Mouse (Mus musculus) heart, adult 2 months (tissue): Measurements from ENCODE around the gene Nrg4. TPM values are rescaled to one million over a fixed set of nuclear protein-coding genes. Genes with fewer than 3 reads are reported as not detected.
A peak's percentile ranks its signal among the peaks of the same experiment; 100 is the strongest.

ENCODE experiments used
- DNase-seq, 2 experiments: peaks; one replicate each; pipeline ENCODE4 v3.0.0; 2021
- H3K27ac ChIP-seq: fragments of 200-600 bp; 2 replicates; pipeline ENCODE4 v1.8.1; 2022
- H3K27me3 ChIP-seq: fragments of 200-500 bp; 2 replicates; pipeline ENCODE4 v1.6.1; 2012; ENCODE audit warnings: mild to moderate bottlenecking, low read length, inconsistent platforms, mixed read lengths; ENCODE audit not compliant: control insufficient read depth, insufficient read depth
- H3K36me3 ChIP-seq: fragments of 200-500 bp; 2 replicates; pipeline ENCODE4 v1.6.1; 2012; ENCODE audit warnings: low read length, inconsistent platforms; ENCODE audit not compliant: control insufficient read depth, insufficient read depth
- H3K4me1 ChIP-seq: fragments of 200-500 bp; 2 replicates; pipeline ENCODE4 v1.6.1; 2011; ENCODE audit warnings: low read length; ENCODE audit not compliant: control insufficient read depth, insufficient read depth
- H3K4me3 ChIP-seq: fragments of 200-600 bp; 2 replicates; pipeline ENCODE4 v1.8.1; 2022
- H3K79me2 ChIP-seq: fragments of 200-500 bp; replicated peaks from 2 replicates; pipeline ENCODE4 v1.6.1; 2012; ENCODE audit warnings: mild to moderate bottlenecking, inconsistent platforms, low read length, moderate library complexity, mixed read lengths; ENCODE audit not compliant: control insufficient read depth, insufficient read depth
- H3K9ac ChIP-seq: fragments of 200-500 bp; 2 replicates; pipeline ENCODE4 v1.6.1; 2012; ENCODE audit warnings: low read depth, mild to moderate bottlenecking, control low read depth, inconsistent platforms, low read length, mixed read lengths
- CTCF ChIP-seq: fragments of 200-600 bp; IDR thresholded peaks from 2 replicates; pipeline ENCODE4 v1.8.1; 2022; ENCODE audit warnings: antibody characterized with exemption, mild to moderate bottlenecking, moderate library complexity
- EP300 ChIP-seq: fragments of 200-500 bp; IDR thresholded peaks from 2 replicates; pipeline ENCODE4 v1.6.1; 2011; ENCODE audit warnings: low read depth, low read length, control low read depth; ENCODE audit not compliant: insufficient read depth
- POLR2A ChIP-seq: fragments of 200-500 bp; IDR thresholded peaks from 2 replicates; pipeline ENCODE4 v1.6.1; 2011; ENCODE audit warnings: mild to moderate bottlenecking, low read depth, low read length, control low read depth; ENCODE audit not compliant: insufficient read depth
- WGBS: fragments of 180-500 bp; shearing (Covaris S2); methylation state at CpG from one replicate; pipeline ENCODE4 v1.1.7; 2018; 5-methylcytosine and 5-hydroxymethylcytosine counted together
- intact Hi-C: fragments of 180-260 bp; cut with DNase I; formaldehyde crosslinking; loops from one replicate; pipeline ENCODE4 v1.15.1; 2025
- polyA plus RNA-seq: library from polyadenylated mRNA; depleted of rRNA; stranded (reverse); fragments of >200 nt; gene quantifications from 2 replicates; pipeline ENCODE4 v1.2.3, GENCODE M21; 2012
- total RNA-seq, 2 experiments: library from RNA; stranded (reverse); gene quantifications; 2 replicates each; pipeline ENCODE4 v1.2.3; 2021

The Nrg4 gene
- total and polyA plus RNA-seq, 3 experiments = 1.5 to 7.6 (median 2.3) TPM

DNA sequence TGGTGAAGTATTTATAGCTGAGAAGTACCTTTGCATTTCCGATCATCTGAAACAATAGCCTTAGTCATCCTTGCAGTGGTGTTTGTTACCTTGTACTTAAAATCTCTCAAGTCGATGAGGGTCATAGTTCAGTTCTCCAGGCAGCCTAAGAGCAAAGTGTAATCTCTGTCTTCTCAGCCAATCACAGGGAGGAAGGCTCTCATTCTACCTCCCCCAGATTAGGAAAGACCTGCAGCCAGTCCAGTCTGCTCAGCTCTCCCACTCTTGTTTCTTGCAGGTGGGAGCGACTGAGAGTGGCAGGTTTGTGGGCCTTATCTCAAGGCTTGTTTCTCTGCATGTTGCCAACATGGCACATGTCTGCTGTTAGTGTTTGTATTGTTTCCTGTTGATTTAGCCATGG is 111.6 kb downstream of the Nrg4 start:
- H3K79me2 ChIP-seq = peaks cover 7% of the 10 kb centered on the region
- H3K9ac ChIP-seq = no peak overlapping the region
- DNase-seq = no peak
- TF ChIP-seq EP300 (no peak), CTCF (no peak), POLR2A (no peak)
- 72% methylated on average over 3 of the region's 3 CpGs for WGBS
- no peak overlapping the region for H3K27ac ChIP-seq
- peaks cover 49% of the 10 kb centered on the region for H3K36me3 ChIP-seq
- intact Hi-C loops = no loop called here
- no peaks in the 10 kb centered on the region for H3K27me3 ChIP-seq
- H3K4me1 ChIP-seq = peaks cover 3% of the 10 kb centered on the region
- no peak overlapping the region for H3K4me3 ChIP-seq

DNA sequence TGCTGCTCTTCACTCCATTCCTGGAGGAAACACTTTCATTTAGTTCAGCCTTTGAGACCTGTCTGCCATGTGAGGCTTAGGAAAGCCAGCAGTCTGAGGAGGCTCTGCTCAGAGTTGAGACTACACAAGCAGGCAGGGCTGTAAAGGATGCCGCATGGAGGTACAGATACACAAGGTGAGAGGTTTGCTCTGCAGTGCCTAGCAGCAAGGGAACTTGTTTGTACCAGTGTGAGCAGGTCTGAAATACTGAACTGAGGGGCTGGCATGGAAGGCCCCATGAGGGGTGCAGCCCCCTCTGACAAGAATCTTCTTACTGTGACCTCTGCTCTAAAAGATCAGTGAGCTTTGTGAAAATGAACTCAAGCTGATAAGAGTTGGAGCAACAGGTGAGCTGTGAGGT is 113.2 kb downstream of the Nrg4 start:
- TF ChIP-seq CTCF (no peak), EP300 (no peak), POLR2A (no peak)
- Histone ChIP-seq H3K27me3 (no peaks in the 10 kb centered on the region), H3K79me2 (peaks cover 9% of the 10 kb centered on the region), H3K9ac (no peak overlapping the region), H3K4me1 (peaks cover 6% of the 10 kb centered on the region), H3K36me3 (peaks cover 50% of the 10 kb centered on the region), H3K4me3 (no peak overlapping the region), H3K27ac (no peak overlapping the region)
- no peak for DNase-seq
- intact Hi-C loops = no loop called here
- 95% methylated on average over 1 of the region's 1 CpGs for WGBS

DNA sequence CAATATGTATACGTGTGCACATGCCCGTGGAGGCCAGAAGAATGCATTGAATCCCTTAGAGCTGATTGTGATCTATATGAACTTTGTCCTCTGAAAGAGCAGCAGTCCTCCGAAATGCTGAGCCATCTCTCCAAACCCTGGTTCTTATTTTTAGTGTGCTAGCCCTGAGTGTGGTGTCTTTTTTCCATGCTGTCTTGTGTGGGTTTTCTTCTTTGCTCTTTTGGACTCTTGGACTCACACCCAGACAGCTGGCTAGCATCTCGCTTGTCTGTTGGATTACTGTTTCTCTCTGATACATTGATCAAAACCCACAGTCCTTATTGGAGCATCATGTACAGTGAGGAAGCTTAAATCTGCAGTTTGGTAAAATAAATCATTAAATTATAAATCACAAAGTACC is 115.0 kb downstream of the Nrg4 start:
- intact Hi-C loops = no loop called here
- Histone ChIP-seq H3K79me2 (peaks cover 9% of the 10 kb centered on the region), H3K4me3 (no peak overlapping the region), H3K27ac (no peak overlapping the region), H3K9ac (no peak overlapping the region), H3K36me3 (peaks cover 47% of the 10 kb centered on the region), H3K4me1 (peaks cover 7% of the 10 kb centered on the region), H3K27me3 (no peaks in the 10 kb centered on the region)
- TF ChIP-seq EP300 (no peak), POLR2A (no peak), CTCF (no peak)
- DNase-seq = no peak
- 58% methylated on average over 4 of the region's 4 CpGs for WGBS

DNA sequence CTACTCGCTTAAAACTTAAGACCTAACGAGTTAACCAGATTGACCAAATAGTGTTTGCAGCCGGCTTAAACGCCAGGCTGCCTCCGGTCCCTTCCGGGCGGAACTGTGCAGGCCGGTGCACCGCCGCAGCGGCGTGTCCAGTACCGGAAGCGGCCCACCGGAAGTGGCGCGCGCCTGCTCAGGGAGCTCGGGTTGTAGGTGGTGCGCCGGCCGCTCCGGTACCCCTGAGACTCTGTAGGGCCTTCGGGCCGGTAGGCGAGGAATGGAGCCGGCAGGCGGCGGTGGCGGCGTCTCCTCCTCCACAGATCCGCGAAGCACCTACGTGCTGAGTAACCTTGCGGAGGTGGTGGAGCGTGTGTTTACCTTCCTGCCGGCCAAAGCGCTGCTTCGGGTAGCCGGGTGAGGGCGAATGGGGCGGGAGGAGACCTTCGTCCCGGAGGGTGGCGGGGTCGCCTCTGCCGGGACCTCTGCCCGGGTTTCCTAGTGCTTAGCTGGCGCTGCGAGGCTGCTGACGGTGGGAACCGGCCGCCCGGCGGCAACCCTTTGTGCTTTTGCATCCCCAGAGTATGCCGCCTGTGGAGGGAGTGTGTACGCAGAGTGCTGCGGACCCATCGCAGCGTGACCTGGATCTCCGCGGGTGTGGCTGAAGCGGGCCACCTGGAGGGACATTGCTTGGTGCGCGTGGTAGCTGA is 117.7 kb downstream of the Nrg4 start, which contains the start of gene Fbxo22:
TSS of gene Fbxo22 (plus strand) at position 136 of the 692 bp plus-strand sequence.
- WGBS = 1% methylated on average over 65 of the region's 65 CpGs
- peak; percentile 89 to 91 for DNase-seq

DNA sequence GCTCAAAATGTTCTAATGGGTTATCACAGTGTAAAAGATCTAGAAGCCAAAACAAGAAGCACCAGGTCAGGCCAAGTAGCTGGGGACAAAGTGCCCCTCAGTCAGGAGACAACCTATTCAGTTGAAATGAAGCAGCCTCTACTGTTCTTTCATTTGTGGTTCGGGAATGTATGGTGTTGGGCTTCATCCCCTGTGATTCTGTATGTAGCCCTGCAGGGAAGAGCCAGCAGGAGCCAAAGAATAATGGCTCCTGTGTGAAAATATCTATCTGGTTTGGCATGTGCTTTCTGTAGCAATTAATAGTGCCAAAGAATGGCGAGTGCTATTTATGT is 118.2 kb downstream of the Nrg4 start:
- intact Hi-C loops = loop anchor here (2.0 to 5.0 kb wide), 3 partner anchors 16 to 104 kb away; no protein-coding TSS in a partner anchor
- peaks cover 20% of the 10 kb centered on the region for H3K36me3 ChIP-seq
- H3K4me1 ChIP-seq = peaks cover 6% of the 10 kb centered on the region
- H3K4me3 ChIP-seq = peak overlapping the region; percentile 73
- WGBS = 0% methylated on average over 2 of the region's 2 CpGs
- peaks cover 7% of the 10 kb centered on the region for H3K79me2 ChIP-seq
- H3K27me3 ChIP-seq = no peaks in the 10 kb centered on the region
- peak overlapping the region; percentile 73 for H3K27ac ChIP-seq
- no peak for DNase-seq
- TF ChIP-seq EP300 = no peak
- no peak for TF ChIP-seq POLR2A
- no peak for TF ChIP-seq CTCF
- peak overlapping the region; percentile 97 for H3K9ac ChIP-seq

More for the DNA sequence above, 117.7 kb downstream of the Nrg4 start, which contains the start of gene Fbxo22:
- Histone ChIP-seq H3K36me3 (peaks cover 23% of the 10 kb centered on the region), H3K27me3 (no peaks in the 10 kb centered on the region), H3K4me3 (peak within 1 kb of the TSS; percentile 73), H3K9ac (peak within 1 kb of the TSS; percentile 97), H3K4me1 (peaks cover 6% of the 10 kb centered on the region), H3K79me2 (peaks cover 7% of the 10 kb centered on the region), H3K27ac (peak within 1 kb of the TSS; percentile 73)
- peak; percentile 52 for TF ChIP-seq CTCF
- TF ChIP-seq POLR2A = peak; percentile 80
- TF ChIP-seq EP300 = peak; percentile 77; the same call in 1 of the 2 replicates
- intact Hi-C loops = loop anchor here (2.0 to 5.0 kb wide), 3 partner anchors 16 to 103 kb away; no protein-coding TSS in a partner anchor

DNA sequence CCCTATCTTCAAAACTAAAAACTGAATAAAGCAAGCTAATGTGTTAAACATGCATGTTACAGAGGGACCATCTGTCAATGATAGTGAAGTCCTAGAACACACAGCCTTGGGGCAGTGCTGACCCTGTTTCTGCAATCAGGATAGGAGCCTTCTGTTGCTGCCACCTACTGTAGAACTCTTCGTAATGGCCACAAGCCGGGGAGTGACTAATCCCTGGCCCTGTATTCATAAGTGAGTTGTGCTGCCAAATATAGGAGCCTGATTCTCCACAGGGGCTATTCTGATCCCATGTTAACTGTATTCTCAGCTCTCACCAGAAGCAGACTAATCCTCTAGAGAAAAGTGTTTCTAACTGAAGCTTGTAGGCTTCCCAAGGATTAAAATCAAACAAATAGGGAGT is 127.3 kb downstream of the Nrg4 start:
- no peak for TF ChIP-seq POLR2A
- no peak for TF ChIP-seq EP300
- TF ChIP-seq CTCF = peak; percentile 36
- Histone ChIP-seq H3K36me3 (no peaks in the 10 kb centered on the region), H3K27ac (no peak overlapping the region), H3K4me1 (no peaks in the 10 kb centered on the region), H3K9ac (no peak overlapping the region), H3K4me3 (no peak overlapping the region), H3K79me2 (no peaks in the 10 kb centered on the region), H3K27me3 (no peaks in the 10 kb centered on the region)
- DNase-seq = no peak
- intact Hi-C loops = no loop called here
- 34% methylated on average over 2 of the region's 2 CpGs for WGBS
